Mouse (Mus musculus): ENCODE data around the gene Pacsin2.
A peak's percentile ranks its signal among the peaks of the same experiment; 100 is the strongest.
"Not testable (repeated sequence)": the region's sequence is repeated elsewhere in the genome, so short reads cannot be mapped to it uniquely, and the experiment has no call there.

The Pacsin2 gene

GRCm38 (mm10) chr15:83479818-83480217 lies 15.4 kb upstream of the Pacsin2 start:
- DNase-seq (ENCODE audit: low read depth, low spot score) = no peak

DNA sequence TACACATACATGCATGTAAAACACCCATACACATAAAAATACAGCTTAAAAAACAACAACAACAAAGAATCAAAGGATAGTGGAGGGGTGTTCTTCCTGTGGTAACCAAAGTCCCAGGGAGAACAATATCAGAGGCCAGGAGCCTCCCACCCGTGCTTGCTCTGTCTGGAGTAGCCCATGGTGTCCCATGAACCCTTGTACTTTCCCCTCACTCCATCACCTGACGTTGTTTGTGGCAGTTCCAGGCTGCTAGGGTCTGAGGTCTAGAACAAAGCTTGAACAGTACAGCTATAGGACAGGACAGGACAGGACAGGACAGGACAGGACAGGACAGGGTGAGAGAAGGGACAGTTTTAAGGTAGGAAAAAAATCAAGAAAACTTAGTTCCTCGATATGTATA lies 13.7 kb upstream of the Pacsin2 start:
- no peak for DNase-seq (ENCODE audit: low read depth, low spot score)

DNA sequence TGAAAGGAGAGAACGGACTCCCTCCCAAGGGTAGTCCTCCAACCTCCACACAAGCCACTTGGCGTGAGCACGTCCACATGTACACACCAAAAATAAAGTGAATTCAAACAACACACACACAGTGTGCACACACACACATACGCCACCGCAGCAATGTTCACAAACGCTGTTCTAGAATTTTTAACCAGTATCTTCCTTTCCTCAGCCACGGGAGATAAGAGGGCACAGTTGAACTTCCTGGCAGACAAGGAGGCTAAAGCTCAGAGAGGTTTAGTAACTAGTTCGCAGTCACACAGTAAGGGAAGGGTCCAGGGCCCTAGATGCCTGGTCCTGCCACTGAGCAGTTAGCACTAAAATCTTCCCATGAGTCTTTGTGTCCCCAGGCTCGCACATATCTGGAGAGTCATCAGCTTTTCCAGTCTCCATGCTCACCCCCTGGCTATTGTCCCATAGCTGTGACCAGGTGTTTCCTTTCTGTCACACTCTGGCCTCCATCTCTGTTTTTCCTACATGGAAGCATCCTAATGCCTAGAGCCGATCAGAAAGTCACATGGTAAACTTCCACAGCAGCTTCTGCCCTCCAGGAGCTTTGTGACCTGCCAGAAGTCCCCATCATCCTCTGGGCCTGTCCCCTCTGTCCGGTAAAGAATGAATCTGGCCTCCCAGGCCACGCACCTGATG lies 12.3 kb upstream of the Pacsin2 start:
- DNase-seq (ENCODE audit: low read depth, low spot score) = no peak

DNA sequence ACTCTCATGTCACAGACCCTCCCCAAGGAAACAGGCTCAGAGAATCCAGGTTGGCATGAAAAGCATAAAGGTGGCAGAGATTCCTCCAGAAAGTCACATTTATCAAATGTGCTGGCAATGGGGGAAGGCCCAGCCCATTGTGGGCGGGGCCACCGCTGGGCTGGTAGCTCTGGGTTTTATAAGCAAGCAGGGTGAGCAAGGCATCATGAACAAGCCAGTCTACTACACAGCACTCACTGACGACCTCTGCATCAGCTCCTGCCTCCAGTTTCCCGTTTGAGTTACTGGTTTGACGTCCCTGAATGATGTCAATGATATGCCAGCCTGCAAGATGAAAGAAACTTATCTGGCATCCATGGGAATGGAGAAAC lies 10.0 kb upstream of the Pacsin2 start:
- DNase-seq (ENCODE audit: low read depth, low spot score) = no peak

DNA sequence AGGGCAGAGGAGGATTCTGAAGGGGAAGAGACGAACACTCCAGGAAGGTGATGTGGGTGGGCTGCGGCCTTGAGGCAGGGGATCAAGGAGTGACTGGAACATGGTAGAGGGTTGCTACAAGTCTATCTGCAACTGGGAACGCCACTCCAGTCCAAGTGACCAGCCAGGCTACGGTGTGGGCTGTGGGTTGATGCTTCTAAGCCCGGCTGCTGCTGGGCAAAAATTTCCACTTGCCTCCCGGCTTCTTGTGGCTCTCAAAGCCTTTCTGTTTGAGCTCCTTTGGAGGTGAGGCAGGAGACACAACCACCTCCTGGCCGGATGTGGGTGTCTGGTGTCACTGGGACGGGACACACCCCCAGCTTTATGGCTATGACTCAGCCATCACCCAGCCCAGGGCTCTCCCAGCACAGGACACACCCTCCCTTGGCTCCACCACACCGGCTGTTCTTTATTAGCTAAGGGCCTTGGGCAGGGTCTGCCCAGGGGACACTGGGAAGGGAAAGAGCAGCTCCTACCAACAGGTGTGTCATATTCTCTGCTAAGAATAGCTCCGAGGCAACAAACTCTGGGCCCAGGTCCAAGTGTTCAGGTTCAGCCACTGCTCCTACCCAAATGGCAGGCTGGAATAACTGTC lies 9.5 kb upstream of the Pacsin2 start:
- peak; percentile 80 for DNase-seq (ENCODE audit: low read depth, low spot score)

DNA sequence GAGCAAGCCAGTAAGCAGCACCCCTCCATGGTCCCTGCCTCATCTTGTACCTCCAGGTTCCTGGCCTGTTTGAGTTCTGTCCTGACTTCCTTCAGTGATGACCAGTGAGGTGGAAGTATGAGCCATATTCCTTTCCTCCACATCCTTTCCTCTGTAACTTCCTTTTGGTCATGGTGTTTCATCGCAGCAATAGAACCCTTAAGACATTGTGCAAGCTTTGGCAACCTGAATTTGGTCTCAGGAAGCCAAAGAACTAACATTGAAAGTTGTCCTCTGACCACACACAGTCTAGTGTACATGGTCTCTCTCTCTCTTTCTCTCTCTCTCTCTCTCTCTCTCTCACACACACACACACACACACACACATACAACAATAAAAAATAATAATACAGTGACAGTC lies 8.8 kb upstream of the Pacsin2 start:
- DNase-seq (ENCODE audit: low read depth, low spot score) = no peak

GRCm38 (mm10) chr15:83471476-83471875 lies 7.1 kb upstream of the Pacsin2 start:
- peak; percentile 66 for DNase-seq (ENCODE audit: low read depth, low spot score)

- no peak for DNase-seq (ENCODE audit: low read depth, low spot score)
These were observed 6.0 kb upstream of the Pacsin2 start for GRCm38 (mm10) chr15:83470443-83470842.

DNA sequence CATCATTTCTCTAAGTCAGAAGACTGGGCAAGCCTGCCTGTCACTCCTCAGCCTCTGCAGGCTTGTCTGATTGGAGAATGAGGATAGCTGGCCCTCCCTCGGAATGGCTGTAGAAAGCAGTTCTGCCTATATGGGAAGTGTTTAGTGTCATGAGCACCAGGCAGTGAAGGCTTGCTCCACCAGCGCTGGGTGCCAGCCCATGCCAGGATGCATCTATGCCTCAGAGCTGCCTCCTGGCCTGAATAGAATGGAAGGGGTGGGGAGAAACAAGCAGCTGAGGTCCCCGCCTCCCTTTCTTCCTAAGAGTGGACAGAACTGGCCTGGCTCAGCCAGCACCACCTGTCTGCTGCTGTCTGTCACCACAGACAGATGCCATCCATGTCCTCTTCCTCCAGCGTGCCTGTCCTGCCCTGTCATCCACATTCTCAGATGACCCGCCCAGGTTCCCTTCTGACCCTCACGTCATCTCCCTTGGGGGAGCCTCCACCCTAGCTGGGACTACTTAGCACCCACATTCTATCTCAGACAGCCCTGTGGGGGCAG lies 4.9 kb upstream of the Pacsin2 start:
- peak; percentile 66 for DNase-seq (ENCODE audit: low read depth, low spot score)

DNA sequence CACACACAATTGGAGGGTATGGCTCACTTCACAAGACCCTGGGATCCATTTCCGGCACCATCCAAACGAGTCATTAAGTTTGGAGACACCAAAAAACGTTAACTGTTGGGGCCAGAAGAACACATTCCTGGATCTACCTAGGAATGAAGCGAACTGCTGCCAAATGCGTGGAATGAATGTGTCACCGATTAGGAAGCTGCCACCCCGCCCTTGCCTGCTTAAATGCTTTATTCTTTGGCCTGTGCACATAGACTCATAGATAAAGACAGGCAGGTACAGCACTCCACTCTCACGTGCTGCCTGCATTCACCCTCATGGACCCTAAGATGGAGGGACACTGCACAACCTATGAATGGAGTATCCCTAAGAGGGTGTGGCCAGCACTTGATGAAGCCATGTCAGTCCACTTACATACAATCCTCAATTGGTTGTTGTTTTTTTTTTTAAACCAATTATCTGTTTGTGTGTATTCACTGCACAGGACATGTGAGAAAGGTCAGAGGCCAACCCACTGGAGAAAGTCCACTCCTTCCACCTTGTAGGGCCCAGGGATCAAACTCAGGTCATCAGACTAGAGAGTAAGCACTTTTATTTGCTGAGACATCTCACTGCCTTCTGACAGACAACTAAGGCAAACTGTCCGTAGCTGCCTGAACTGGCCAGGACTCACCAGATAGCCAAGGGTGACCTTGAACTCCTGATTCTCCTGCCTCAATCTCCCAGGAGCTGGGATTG lies 3.0 kb upstream of the Pacsin2 start:
- DNase-seq (ENCODE audit: low read depth, low spot score) = no peak

DNA sequence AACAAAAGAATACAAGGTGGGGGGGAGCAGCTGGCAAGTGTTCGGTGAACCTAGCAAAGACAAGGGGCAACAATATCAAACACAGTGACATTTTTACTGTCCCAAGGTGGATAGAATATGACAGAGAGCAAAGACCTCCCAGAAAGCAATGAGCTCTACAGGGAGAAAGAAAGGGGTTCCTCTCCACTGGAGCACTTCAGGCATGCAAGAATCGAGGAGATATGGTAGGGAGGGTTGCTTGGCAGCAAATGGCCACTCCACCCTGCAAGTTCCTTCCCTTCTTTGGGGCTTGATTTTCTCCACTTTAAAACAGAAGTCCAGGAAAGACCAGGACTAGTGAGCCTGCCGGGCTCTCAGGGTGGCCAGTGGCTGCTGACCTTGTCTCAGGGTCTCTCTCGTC lies 1.9 kb upstream of the Pacsin2 start:
- DNase-seq (ENCODE audit: low read depth, low spot score) = no peak

- DNase-seq (ENCODE audit: low read depth, low spot score) = no peak
These were observed 672 bp upstream of the Pacsin2 start for GRCm38 (mm10) chr15:83464905-83465650.

DNA sequence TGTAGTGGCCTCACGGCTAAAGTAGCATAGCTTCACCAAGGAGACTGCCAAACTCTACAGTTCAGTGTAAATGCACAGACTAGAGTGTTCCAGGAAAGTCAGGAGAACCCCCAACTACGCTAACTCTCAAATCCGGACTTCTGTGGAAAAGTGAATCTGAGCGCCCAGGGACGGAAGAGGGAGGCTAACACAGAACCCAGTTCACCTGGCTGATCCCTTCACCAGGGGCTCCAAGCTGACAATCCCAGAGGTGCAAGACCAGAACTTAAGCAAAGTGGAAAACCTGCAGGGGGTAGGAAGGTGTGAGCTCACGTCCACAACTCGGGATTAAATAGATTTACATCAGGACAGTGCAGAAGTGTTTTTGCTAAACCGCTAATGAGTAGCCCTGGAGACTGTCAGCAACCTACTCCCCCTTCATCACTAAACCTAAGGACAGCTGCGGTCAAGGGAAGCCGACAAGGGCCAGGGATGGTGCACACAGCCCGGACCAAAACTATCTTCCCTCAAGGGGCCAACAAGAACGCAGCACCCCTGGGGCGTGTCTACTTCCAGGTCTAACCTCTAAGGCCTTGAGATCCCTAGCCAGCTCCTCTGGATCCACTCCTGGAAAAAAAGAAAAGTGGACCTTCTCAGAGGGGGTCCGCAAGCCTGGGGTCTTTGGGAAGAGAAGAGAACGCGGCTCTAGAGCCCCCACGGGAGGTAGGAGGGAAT lies 880 bp downstream of the Pacsin2 start:
- DNase-seq (ENCODE audit: low read depth, low spot score) = no peak

DNA sequence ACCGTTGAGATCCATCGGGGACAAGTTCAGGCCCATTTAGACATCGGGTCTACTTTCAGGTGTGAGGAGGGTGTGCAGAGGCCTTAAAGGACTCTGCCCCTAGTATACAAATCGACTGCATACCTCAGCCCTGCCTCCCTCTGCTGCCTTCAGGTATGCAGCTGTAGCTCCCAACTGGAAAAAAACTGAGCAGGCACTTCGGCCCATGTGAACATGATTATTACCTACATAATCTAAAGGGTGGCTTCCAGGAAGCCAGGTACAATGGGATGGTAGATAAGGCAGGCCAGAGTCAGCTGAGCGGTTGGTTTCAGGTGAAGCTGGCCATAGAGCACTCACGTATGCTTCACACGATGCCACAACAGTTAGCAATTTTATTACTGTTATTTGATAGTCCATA lies 2.1 kb downstream of the Pacsin2 start:
- DNase-seq (ENCODE audit: low read depth, low spot score) = not testable (repeated sequence)

DNA sequence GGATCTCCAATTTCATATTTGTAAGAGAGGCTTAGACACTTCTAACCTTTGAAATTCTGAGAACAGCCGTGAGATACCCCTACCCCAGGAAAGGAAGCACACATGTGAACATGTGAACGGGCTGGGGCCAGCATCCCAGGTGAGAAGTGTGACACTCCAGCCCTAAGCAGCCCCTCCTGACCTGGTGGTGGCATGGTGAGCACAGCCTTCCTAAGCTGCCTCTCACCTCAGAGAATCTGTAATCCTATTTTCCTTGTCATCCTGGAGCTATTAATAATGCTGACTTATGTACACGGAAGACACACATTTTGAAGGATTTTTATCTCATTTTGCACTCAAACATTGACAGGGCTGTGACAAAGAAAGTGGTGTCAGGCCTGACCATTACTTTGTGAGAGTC lies 3.5 kb downstream of the Pacsin2 start:
- DNase-seq (ENCODE audit: low read depth, low spot score) = no peak

DNA sequence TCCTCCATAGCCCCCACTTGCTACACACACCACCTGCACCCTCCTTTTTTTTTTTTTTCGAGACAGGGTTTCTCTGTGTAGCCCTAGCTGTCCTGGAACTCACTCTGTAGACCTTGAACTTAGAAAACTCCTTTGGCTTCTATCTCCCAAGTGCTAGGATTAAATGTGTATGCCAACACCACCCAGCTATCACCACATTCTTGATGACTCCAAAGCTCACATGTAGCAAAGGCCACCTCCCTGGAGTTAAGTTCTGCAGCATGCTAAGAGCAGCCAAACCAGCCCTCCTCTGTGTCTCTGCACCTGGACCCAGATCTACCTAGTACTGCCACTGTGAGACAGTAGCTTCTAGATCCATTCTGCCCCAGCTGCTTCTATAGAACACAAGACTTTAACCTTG lies 6.9 kb downstream of the Pacsin2 start:
- no peak for DNase-seq (ENCODE audit: low read depth, low spot score)

DNA sequence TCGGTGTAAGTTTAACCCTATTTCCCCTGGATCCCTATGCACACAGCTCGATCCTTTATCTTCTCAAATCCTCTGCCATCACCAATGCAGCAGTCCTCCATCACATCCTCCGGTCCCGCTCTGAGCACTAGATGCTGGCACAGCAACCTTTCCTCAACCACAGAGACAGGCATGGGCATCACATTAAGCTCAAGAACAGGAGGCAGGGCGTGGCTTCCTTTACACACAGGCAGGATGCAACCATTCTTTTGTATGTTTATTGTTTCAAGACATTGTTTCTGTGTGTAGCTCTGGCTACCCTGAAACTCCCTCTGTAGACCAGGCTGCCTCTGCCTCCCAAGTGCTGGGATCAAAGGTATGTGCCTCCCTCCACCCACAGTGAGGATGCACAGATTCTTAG lies 8.8 kb downstream of the Pacsin2 start:
- DNase-seq (ENCODE audit: low read depth, low spot score) = no peak

GRCm38 (mm10) chr15:83455034-83455433 lies 9.4 kb downstream of the Pacsin2 start:
- DNase-seq (ENCODE audit: low read depth, low spot score) = no peak

GRCm38 (mm10) chr15:83454419-83454818 lies 10.0 kb downstream of the Pacsin2 start:
- DNase-seq (ENCODE audit: low read depth, low spot score) = no peak

DNA sequence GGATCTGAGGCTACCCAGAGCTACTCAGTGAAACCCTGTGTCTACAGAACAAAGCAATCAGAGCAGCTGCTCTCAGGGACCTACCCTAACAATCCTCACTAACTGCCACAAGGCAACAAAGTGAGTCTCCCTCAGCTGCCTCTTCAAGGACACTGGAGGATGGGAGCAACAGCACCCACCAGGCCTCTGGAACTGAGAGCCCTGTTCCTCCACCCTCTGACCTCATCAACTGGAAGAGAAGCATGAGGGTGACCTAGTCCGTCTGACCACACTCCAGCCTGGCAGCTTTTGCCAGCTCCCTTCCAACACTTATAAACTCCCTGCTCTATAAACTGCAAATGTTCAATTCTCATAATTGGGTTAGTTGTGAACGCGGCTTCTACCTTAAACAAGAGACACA lies 10.5 kb downstream of the Pacsin2 start:
- DNase-seq (ENCODE audit: low read depth, low spot score) = peak; percentile 57

DNA sequence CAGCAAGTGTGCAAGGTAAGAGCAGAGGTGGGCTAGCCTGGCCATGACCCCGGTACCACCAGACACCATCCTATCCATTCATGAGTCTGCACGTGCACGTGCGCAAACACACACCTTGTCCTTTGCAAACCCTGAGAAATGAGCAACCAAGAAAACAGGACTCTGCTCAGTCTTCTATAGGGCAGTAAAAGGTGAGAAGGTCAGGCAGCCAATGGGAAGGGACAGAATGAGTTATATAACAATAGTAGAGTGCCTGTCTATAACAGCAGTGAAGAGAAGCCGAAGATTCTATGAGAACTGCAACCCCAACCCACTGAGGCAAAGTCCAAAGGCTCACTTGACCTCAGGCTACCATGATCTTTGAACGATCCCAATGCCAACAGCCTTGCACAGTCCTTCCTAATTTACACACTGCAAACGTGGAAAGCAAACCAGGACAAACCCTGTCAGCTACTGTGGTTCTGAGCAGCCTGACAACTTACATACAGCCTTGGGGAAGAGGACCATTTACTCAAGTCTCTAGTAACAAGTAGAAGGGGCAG lies 12.1 kb downstream of the Pacsin2 start:
- no peak for DNase-seq (ENCODE audit: low read depth, low spot score)

Measured in skeletal muscle tissue, adult 2 months (tissue).